Mouse (Mus musculus): ENCODE data around the gene Ahsa2.
"Not testable (repeated sequence)": the region's sequence is repeated elsewhere in the genome, so short reads cannot be mapped to it uniquely, and the experiment has no call there.

Ahsa2 gene

GRCm38 (mm10) chr11:23497718-23498509, at the start of gene Ahsa2:
Gene Ahsa2 (minus strand): TSS chr11:23498030.
- peak; percentile 95 for DNase-seq (ENCODE audit: low spot score)

DNA sequence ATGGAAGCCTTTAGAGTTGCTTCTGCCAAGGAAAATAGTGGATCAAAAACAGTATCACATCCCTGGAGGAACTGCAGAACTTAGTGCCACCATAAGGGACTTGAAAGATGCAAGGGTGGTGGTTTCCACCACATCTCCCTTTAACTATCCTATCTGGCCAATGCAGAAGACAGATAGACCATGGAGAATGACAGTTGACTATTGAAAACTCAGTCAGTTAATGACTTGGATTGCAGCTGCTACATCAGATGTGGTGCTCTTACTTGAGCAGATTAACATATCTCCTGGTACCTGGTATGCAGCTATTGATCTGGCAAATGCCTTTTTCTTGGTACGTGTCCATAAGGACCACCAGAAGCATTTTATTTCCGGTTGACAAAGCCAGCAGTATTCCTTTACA, 39.6 kb upstream of the Ahsa2 start:
- DNase-seq (ENCODE audit: low spot score) = no peak

DNA sequence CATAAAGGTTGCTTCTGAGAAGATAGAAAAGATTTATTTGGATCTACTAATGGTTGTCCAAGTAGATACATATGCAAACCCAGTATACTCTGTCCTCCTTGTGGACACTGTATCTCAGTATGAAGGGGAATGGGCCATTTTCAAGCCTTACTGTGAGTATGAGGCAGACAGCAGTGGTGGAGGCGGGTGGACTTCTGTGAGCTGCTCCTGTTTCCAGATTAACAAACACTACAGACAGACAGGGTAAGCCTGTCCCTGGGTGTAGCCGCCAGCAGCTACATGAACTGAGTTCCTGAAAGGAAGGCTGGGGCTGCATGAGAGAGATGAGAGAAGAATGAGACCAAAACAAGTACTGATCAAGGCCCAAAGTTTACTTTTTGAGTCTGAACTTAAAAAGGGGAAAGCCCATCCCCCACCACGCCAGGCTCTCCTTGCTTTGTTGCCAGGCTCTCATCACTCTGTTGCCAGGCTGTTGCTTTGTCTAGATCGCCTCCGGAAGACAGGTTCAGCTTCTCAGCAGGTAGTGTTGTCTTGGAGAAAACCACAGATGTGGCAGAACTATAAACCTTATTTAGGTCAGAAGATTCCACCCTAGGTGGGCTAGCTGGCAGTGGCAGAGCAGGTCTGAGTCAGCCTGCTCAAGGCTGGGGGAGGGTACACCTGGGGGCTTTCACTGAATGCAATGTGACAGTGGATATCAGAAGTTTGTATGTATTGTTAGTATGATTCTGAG, 22.8 kb upstream of the Ahsa2 start, which contains the start of gene 1700093K21Rik:
Gene 1700093K21Rik, minus strand, starts transcription at position 683 of the 733 bp plus-strand sequence.
- DNase-seq (ENCODE audit: low spot score) = no peak

DNA sequence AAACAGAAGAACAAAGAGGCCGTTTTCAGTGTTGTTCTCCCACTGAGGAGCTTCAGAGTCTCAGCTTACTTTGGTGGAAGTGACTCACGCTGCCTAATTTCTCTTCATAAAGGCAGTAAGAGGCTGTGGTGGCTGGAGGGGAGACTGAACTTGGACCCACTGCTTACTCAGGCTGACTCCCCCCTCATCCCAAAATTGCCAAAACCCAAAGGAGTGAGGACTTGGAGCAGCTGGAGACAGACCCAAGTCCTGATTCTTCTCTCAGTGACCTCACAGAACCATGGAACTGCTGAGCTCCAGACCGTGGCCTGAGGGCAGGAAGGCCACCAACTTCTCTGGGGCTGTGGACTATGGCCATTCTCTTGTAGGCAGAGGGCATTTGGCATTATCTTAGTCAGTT, 21.2 kb upstream of the Ahsa2 start:
- no peak for DNase-seq (ENCODE audit: low spot score)

- DNase-seq (ENCODE audit: low spot score) = no peak
Observed at GRCm38 (mm10) chr11:23515315-23515714, 17.5 kb upstream of the Ahsa2 start.

DNA sequence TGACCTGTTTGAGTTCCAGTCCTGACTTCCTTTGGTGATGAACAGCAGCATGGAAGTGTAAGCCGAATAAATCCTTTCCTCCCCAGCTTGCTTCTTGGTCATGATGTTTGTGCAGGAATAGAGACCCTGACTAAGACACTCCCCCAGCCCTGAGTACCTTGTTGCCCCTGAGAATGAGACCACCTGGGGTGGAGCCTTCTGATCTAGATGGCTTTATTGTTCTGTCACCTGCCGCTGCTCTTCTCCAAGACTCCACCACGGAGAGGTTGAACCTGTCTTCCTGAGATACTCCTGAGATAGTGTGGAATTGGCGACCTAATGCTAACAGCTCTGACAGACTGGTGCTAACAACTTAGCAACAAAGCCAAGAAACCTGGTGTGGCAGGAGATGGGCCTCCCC, 17.0 kb upstream of the Ahsa2 start:
- not testable (repeated sequence) for DNase-seq (ENCODE audit: low spot score)

GRCm38 (mm10) chr11:23504801-23505200, 7.0 kb upstream of the Ahsa2 start:
- not testable (repeated sequence) for DNase-seq (ENCODE audit: low spot score)

DNA sequence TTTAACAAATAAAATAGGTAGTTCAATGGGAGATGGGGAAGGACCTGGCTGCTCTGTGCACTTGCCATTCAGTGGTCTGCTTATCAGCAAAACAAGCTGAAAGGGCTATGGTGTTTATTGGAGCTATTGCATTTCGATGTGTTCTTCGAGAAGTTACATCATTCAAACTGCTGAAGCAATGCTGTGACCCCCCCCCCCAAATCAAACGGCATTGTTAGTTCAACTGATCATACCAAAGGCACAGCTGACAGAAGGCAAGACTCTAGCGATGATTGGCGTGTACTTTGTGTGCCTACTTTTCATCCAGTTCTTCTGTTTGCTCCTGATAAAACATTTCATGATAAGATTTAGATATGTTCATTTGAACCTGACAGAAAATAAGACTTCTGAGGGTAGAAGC, 779 bp upstream of the Ahsa2 start:
- no peak for DNase-seq (ENCODE audit: low spot score)

DNA sequence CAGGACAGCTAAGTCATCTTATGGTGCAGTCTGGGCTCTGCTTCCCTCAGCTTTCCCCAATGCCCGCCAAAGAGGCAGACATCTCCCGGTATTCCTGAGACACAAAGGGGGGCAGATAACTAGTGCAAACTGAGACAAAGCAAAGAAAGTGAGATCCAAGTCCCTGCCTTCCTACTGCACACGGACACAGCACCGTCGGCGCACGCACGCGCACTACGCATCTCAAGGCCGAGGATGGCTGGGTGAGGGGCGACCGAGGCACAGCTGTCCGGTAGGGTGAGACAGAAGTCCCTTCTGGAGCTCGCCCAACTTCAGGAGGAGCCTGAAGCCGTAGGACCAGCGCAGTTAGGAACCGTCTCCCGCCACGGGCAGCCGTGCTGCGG, 504 bp downstream of the Ahsa2 start:
- peak; percentile 56 for DNase-seq (ENCODE audit: low spot score)

GRCm38 (mm10) chr11:23496661-23497060, 1.2 kb downstream of the Ahsa2 start:
- no peak for DNase-seq (ENCODE audit: low spot score)

DNA sequence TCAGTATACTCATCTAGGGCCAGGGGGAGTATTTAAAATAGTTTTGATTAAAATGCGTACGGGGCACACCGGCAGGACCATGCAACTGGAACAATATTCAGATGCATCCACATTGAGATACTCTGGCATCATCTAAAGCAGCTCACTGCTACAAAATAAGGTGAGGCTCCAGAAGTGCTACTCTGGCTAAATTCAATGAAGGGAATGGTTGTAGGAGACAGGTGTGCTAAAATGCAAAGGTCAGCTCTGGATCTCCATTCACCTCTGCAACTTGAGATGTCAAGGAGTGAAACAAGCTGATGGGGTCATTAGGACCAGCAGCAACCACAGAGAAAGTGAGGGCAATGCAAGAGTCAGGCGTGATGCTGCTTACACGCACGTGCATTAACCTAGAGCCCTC, 2.6 kb downstream of the Ahsa2 start:
- no peak for DNase-seq (ENCODE audit: low spot score)

DNA sequence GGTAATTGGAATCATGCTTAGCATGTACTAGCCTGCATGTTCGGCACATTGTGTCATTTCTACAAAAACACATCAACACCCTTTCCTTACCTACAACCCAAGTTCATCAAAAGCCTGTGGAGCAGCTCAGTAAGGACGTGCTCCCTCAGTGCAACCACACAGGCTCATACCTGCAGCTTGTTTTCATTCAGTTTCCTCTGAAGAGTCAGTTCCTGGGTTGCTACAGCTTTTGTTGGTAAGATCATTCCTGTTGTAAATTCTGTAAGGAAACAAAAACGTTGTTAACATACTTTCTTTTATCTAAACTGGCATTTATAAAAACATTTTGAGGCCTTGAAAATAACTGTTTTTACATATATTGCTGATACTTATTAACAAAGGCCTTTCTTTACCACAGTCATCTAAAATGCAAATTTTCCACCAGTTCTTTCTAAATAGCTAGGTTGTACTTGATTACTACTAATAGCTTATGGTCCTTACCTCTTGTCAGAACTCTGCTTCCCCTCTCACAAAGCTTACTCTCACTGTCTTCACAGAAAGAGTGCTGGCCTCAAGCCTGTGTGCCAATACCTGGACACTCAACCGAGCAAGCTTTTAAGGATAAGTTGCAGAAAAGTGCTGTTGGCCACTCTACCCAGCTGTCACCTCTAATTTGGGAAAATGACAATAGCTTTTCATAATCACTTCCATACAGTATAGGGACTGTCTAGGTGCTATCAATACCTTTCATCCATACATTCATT, 5.6 kb downstream of the Ahsa2 start:
- DNase-seq (ENCODE audit: low spot score) = no peak

- no peak for DNase-seq (ENCODE audit: low spot score)
Observed at GRCm38 (mm10) chr11:23489955-23490354, 7.9 kb downstream of the Ahsa2 start.

GRCm38 (mm10) chr11:23465862-23466261, 32.0 kb downstream of the Ahsa2 start:
- not testable (repeated sequence) for DNase-seq (ENCODE audit: low spot score)
